Mouse (Mus musculus) heart, embryonic 14.5 days (tissue): ENCODE measurements around the gene Cntln. TPM values are rescaled to one million over a fixed set of nuclear protein-coding genes. Genes with fewer than 3 reads are reported as not detected.

ENCODE experiments used
- ATAC-seq: fragments of 200-750 bp; cut with Nextera tagmentation; 2 replicates; pipeline ENCODE4 v1.8.0; 2017; ENCODE audit warnings: low read depth, moderate TSS enrichment; ENCODE audit not compliant: insufficient number of reproducible peaks, insufficient read depth, low FRiP score
- H3K27ac ChIP-seq, 2 experiments: fragments of 200-500 bp in 1 of 2; fragments of 300-500 bp in 1 of 2; sonication (generic) in 1 of 2; replicated peaks in 1 of 2; 2 replicates each; pipeline ENCODE4 v1.5.1; 2012 to 2014; ENCODE audit warnings: low read depth in 2 of 2, low read length in 2 of 2, control low read depth in 1 of 2, mild to moderate bottlenecking in 1 of 2, mixed read lengths in 1 of 2; ENCODE audit not compliant: control insufficient read depth in 1 of 2, insufficient read depth in 1 of 2
- H3K27me3 ChIP-seq: fragments of 300-500 bp; sonication (generic); 2 replicates; pipeline ENCODE4 v1.6.1; 2014; ENCODE audit warnings: mild to moderate bottlenecking, low read length, control low read depth; ENCODE audit not compliant: control insufficient read depth, insufficient read depth
- H3K36me3 ChIP-seq: fragments of 300-500 bp; sonication (generic); 2 replicates; pipeline ENCODE4 v1.6.1; 2014; ENCODE audit warnings: mild to moderate bottlenecking, control low read depth, low read length, mixed read lengths; ENCODE audit not compliant: control insufficient read depth, insufficient read depth
- H3K4me1 ChIP-seq, 2 experiments: fragments of 200-500 bp in 1 of 2; fragments of 300-500 bp in 1 of 2; sonication (generic) in 1 of 2; 2 replicates each; pipeline ENCODE4 v1.6.1; 2012 to 2014; ENCODE audit warnings: low read length in 2 of 2, control low read depth in 1 of 2, mixed read lengths in 1 of 2; ENCODE audit not compliant: control insufficient read depth in 2 of 2, insufficient read depth in 2 of 2
- H3K4me2 ChIP-seq: fragments of 300-500 bp; sonication (generic); 2 replicates; pipeline ENCODE4 v1.6.1; 2014; ENCODE audit warnings: mild to moderate bottlenecking, low read length
- H3K4me3 ChIP-seq, 2 experiments: fragments of 200-500 bp in 1 of 2; fragments of 300-500 bp in 1 of 2; sonication (generic) in 1 of 2; 2 replicates each; pipeline ENCODE4 v1.5.1; 2012 to 2014; ENCODE audit warnings: low read length in 2 of 2, mild to moderate bottlenecking in 2 of 2, control low read depth in 1 of 2, low read depth in 1 of 2, moderate library complexity in 1 of 2; ENCODE audit not compliant: control insufficient read depth in 1 of 2, insufficient read depth in 1 of 2
- H3K9ac ChIP-seq: fragments of 300-500 bp; sonication (generic); 2 replicates; pipeline ENCODE4 v1.6.1; 2014; ENCODE audit warnings: mild to moderate bottlenecking, low read length
- H3K9me3 ChIP-seq: fragments of 300-500 bp; sonication (generic); 2 replicates; pipeline ENCODE4 v1.6.1; 2016; ENCODE audit warnings: low read length, control low read depth; ENCODE audit not compliant: control insufficient read depth
- WGBS: fragments of 180-500 bp; shearing (Covaris S2); extraction: QIAGEN DNeasy Blood & Tissue Kit; methylation state at CpG from one replicate; pipeline ENCODE4 v1.1.7; 2014; 5-methylcytosine and 5-hydroxymethylcytosine counted together
- polyA plus RNA-seq: library from polyadenylated mRNA; unstranded; fragments of >200 nt; fragmentation: Nextera tagmentation; extraction: Ambion mirVana; gene quantifications from 2 replicates; pipeline ENCODE4 v1.2.1, GENCODE M21; 2014

Gene Cntln
- polyA plus RNA-seq, 1 experiment from 2014 or later: 7.0 TPM

DNA sequence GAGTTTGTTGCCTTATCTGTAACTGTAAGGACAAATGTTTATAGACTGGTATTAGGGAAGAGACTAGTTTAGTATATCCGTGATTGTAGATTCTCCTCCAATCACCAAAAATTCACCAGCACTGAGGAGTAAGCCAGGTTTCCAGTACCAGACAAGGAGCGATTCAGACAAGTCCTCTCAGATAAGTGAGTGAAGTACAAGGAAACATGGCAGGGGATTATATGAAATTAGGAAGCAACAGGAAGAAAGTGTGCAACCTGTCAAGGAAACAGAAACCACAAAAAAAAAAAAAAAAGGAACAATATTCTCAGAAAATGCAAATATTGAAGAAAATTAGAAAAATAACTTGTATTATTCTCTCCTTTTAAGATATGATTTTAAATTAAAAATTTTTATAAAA is 222.9 kb downstream of the Cntln start:
- Histone ChIP-seq H3K27ac (no peak overlapping the region), H3K4me1 (no peaks in the 10 kb centered on the region), H3K27me3 (no peaks in the 10 kb centered on the region), H3K4me2 (no peak overlapping the region), H3K9ac (no peak overlapping the region), H3K9me3 (no peaks in the 10 kb centered on the region), H3K4me3 (no peak overlapping the region), H3K36me3 (0 out of 2 replicates have a peak, but pooled peaks cover 3% of the 10 kb centered on the region)
- WGBS: 80% methylated on average over 2 of the region's 2 CpGs
- no peak for ATAC-seq

GRCm38 (mm10) chr4:85120271-85120670 is 236.2 kb downstream of the Cntln start:
- H3K36me3 ChIP-seq: no peaks in the 10 kb centered on the region
- no peaks in the 10 kb centered on the region for H3K9me3 ChIP-seq
- no peaks in the 10 kb centered on the region for H3K4me1 ChIP-seq
- no peak for ATAC-seq
- H3K4me2 ChIP-seq: no peak overlapping the region
- no peak overlapping the region for H3K4me3 ChIP-seq
- H3K9ac ChIP-seq: no peak overlapping the region
- no peaks in the 10 kb centered on the region for H3K27me3 ChIP-seq
- WGBS: 89% methylated on average over 3 of the region's 3 CpGs
- no peak overlapping the region for H3K27ac ChIP-seq

DNA sequence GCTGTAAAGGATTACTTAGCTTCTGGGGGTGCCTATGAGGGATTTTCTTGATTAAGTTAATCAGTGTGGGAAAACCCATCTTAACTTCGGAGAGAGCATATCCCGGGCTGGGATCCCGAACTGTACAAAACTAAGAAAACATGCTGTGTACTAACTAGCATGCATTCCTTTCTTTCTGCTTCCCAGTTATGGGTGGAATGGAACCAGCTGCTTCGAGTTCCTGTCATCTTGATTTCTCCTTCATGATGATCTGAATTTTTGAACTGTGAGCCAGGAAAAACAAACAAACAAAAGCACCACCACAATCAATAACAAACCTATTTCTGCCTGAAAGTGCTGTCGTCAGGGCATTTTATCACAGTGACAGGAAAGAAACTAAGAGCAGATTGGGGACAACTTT is 265.6 kb downstream of the Cntln start:
- Histone ChIP-seq H3K27me3 (no peaks in the 10 kb centered on the region), H3K4me1 (no peaks in the 10 kb centered on the region), H3K9ac (no peak overlapping the region), H3K27ac (no peak overlapping the region), H3K4me2 (no peak overlapping the region), H3K9me3 (no peaks in the 10 kb centered on the region), H3K36me3 (no peaks in the 10 kb centered on the region), H3K4me3 (no peak overlapping the region)
- WGBS: 61% methylated on average over 5 of the region's 5 CpGs
- ATAC-seq: no peak

DNA sequence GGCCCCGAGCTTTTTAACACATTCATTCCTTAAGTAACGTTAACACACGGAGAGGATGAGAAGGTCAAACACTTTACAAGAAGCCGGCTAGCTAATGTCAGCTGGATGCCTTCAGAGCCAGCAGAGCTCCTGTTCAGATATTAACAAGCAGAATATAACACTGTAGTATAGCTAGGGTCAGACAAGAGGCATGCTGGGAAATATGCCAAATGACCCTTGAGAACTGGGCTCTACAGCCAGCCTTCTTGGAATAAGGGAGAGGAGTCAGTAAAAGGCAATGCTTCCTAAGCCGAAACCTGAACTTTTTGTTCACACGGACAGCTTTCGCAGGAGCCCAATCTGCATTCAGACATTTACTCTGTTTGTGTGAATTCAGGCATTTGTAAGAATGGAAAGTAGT is 267.8 kb downstream of the Cntln start:
- H3K4me2 ChIP-seq: no peak overlapping the region
- no peaks in the 10 kb centered on the region for H3K27me3 ChIP-seq
- no peaks in the 10 kb centered on the region for H3K36me3 ChIP-seq
- no peaks in the 10 kb centered on the region for H3K9me3 ChIP-seq
- H3K27ac ChIP-seq: no peak overlapping the region
- no peaks in the 10 kb centered on the region for H3K4me1 ChIP-seq
- no peak for ATAC-seq
- 80% methylated on average over 7 of the region's 7 CpGs for WGBS
- no peak overlapping the region for H3K9ac ChIP-seq
- H3K4me3 ChIP-seq: no peak overlapping the region

GRCm38 (mm10) chr4:85154361-85154760 is 270.3 kb downstream of the Cntln start:
- H3K27me3 ChIP-seq: no peaks in the 10 kb centered on the region
- H3K9me3 ChIP-seq: no peaks in the 10 kb centered on the region
- no peak overlapping the region for H3K4me3 ChIP-seq
- no peak overlapping the region for H3K9ac ChIP-seq
- H3K4me2 ChIP-seq: no peak overlapping the region
- no peak for ATAC-seq
- no peaks in the 10 kb centered on the region for H3K4me1 ChIP-seq
- H3K36me3 ChIP-seq: no peaks in the 10 kb centered on the region
- WGBS: 70% methylated on average over 1 of the region's 1 CpGs
- no peak overlapping the region for H3K27ac ChIP-seq

GRCm38 (mm10) chr4:85161156-85161555 is 277.0 kb downstream of the Cntln start:
- Histone ChIP-seq H3K4me1 (no peaks in the 10 kb centered on the region), H3K4me2 (no peak overlapping the region), H3K9me3 (no peaks in the 10 kb centered on the region), H3K27ac (no peak overlapping the region), H3K4me3 (no peak overlapping the region), H3K9ac (no peak overlapping the region), H3K36me3 (no peaks in the 10 kb centered on the region), H3K27me3 (no peaks in the 10 kb centered on the region)
- no peak for ATAC-seq
- 60% methylated on average over 4 of the region's 4 CpGs for WGBS

DNA sequence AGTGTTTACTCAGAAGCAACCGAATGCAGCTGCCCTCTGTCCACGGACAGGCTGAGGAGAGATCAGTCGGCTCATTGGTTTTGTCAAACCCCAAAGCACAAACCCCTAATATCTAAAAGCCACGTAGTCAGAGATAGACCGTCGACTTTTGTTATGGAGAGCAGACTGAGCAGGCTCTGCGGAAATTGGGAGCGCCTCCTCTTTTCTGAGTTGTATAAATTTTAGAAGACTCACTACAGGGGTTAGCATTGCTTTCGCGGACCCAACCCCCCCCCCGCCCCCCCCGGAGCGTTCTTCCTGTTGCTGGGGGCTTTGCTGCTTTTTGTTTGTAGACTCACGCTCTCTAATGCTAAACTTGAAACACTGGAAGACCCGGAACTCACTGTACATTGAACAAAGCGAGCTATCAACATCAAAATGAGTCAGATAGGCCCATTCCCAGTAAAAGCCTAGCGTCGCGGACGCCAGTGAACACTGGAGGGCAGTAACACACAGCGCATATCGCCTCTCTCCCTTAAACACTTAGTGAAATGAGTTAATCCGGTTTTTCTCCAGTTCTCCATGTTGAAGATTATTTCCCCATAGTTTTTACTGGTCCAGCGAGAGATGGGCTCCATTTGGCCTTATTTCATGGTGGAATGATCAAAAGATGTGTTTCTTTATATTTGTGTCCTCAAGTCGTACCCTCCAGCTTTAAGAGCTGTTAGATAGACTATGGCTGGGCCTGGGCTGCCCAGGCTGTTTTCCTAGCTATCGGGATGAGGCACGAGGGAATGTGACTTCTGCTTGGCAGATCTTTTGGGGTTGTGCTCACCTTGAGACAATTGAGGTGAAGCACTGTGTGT is 278.6 kb downstream of the Cntln start:
- Histone ChIP-seq H3K4me3 (no peak overlapping the region; a peak in 1 of 4 replicates), H3K27ac (no peak overlapping the region), H3K9me3 (no peaks in the 10 kb centered on the region), H3K36me3 (no peaks in the 10 kb centered on the region), H3K9ac (peak overlapping the region; percentile 34; the same call in 1 of the 2 replicates), H3K4me1 (no peaks in the 10 kb centered on the region), H3K27me3 (no peaks in the 10 kb centered on the region), H3K4me2 (peak overlapping the region; percentile 50)
- 24% methylated on average over 27 of the region's 27 CpGs for WGBS
- ATAC-seq: no peak

- Histone ChIP-seq H3K4me1 (no peaks in the 10 kb centered on the region), H3K27ac (no peak overlapping the region), H3K4me2 (no peak overlapping the region), H3K9me3 (no peaks in the 10 kb centered on the region), H3K4me3 (no peak overlapping the region), H3K36me3 (no peaks in the 10 kb centered on the region), H3K9ac (no peak overlapping the region), H3K27me3 (no peaks in the 10 kb centered on the region)
- ATAC-seq: no peak
- WGBS: 78% methylated on average over 2 of the region's 2 CpGs
Observed at GRCm38 (mm10) chr4:85163313-85163615, 279.2 kb downstream of the Cntln start.
